Mouse (Mus musculus) adrenal gland, postnatal 4 days (tissue): Measurements from ENCODE around the gene Mrpl4. TPM values are rescaled to one million over a fixed set of nuclear protein-coding genes. Genes with fewer than 3 reads are reported as not detected.
"Not testable (repeated sequence)": the region's sequence is repeated elsewhere in the genome, so short reads cannot be mapped to it uniquely, and the experiment has no call there.

ENCODE experiments used
- DNase-seq, 2 experiments: peaks; one replicate each; pipeline ENCODE4 v3.0.0; 2021 to 2022; ENCODE audit warnings: low spot score in 2 of 2, mixed read lengths in 2 of 2
- microRNA-seq: library from miRNA; unstranded; fragments of <30 nt; microRNA quantifications from one replicate; pipeline ENCODE4 v1.2.0, GENCODE M21; 2021
- total RNA-seq, 2 experiments: library from RNA; stranded (reverse); gene quantifications; 2 replicates each; pipeline ENCODE4 v1.2.3; 2021

Mrpl4 gene
- total RNA-seq, 2 experiments from 2014 or later = 96.9 to 97.0 TPM

DNA sequence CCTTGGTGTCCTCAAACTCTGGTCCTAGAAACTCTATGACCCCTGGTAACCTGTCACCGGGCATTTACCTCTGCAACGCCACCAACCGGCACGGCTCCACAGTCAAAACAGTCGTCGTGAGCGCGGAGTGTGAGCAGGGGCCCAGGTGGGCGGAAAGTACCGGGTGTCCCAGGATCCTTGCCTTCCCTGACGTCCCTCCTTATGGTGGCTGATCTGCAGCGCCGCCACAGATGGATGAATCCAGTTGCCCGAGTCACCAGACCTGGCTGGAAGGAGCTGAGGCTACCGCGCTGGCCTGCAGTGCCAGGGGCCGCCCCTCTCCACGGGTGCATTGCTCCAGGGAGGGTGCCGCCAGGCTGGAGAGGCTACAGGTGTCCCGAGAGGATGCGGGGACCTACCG is 34.1 kb downstream of the Mrpl4 start:
- DNase-seq = no peak

DNA sequence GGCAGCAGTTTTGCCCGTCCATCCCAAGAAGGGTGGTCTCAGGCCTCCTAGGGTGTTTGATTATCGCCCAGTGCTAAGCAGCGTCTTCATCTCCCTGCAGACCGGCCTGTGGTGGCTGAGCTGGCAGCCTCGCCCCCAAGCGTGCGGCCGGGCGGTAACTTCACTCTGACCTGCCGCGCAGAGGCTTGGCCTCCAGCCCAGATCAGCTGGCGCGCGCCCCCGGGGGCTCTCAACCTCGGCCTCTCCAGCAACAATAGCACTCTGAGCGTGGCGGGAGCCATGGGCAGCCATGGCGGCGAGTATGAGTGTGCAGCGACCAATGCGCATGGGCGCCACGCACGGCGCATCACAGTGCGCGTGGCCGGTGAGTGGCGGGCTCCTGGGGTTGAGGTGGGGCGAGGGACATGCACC is 34.9 kb downstream of the Mrpl4 start:
- no peak for DNase-seq

DNA sequence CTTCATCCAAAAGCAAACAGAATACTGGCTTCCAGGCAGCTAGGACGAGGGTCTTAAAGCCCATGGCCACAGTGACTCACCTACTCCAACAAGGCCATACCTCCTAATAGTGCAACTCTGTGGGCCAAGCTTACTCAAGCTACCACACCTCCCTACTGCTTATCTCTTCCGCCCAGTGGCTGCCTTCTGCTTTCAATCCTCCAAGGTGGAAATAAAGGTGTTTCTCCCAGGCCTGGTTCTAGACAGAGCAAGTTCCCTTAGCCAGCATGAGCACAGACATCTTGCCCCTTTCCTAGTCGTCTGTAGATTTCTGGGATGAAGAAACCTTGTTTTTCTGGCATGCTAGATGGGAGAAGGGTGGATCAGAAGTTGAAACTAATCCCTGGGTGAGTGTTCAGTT is 37.2 kb downstream of the Mrpl4 start:
- DNase-seq = no peak

DNA sequence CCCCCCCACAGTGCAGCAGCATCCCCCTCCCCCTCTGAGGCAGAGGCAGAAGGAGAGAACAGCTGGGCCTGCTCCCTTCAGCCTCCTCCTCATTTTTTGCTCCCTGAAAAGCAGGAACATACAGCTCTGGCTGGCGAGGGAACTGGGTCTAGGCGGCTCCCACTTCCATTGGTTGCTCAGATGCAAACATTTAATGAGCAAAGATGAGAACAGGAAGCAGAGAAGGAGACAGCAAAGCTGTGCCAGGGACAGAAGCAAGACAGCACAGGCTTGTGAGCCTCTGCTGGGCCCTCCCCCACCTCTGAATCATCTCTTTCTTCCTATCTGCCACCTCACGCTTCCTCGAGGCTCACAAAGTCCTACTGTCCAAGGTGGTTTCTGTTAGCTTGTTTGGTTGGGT is 38.8 kb downstream of the Mrpl4 start:
- DNase-seq = no peak

DNA sequence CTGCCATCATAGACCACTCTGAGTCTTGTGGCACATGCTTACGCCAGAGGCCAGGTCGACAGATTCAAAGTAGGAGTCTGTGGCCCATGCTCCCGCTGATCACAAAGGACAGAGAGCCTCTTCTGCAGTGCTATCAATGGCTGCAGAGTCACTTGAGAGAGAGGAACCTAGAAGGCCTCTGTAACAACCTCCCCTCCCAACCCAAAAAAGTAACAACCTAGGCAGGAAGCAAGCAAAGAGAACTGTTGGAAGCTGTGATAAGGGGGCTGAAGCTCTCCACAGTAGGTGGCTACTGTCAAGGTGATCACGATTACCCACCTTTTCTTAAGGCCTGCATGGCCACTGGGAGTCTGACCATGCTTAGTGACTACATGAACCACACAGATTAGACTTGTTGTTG is 41.0 kb downstream of the Mrpl4 start:
- no peak for DNase-seq

DNA sequence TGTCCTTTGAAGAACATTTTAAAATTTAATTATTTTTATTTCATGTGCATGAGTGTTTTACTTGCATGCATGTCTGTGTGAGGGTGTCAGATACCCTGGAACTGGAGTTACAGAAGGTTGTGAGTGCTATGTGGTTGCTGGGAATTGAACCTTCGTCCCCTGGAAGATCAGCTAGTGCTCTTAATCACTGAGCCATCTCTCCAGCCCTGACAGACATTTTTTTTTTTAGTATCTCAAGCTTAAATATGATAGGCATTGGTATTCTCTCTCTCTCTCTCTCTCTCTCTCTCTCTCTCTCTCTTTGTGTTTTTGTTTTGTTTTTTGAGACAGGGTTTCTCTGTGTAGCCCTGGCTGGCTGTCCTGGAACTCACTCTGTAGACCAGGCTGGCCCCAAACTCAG is 42.2 kb downstream of the Mrpl4 start:
- DNase-seq = not testable (repeated sequence)

DNA sequence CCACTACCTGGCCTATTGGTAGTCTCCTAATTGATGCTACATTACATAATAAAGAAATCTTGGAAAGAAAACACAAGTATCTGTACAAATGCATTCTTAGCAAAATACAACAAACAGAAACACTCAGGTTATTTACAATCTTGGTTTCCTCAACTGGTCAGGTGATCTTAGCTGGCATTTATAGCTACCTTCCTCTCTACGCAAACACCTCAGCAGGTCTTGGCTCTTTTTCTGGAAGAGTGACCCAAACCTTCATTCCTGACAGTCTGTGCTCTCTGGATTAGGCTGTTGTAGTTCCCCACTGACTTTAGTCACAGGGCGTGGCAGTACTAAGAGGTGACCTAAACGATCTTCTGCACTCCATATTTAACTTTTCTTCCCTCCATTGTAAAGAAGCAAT is 42.7 kb downstream of the Mrpl4 start:
- no peak for DNase-seq

DNA sequence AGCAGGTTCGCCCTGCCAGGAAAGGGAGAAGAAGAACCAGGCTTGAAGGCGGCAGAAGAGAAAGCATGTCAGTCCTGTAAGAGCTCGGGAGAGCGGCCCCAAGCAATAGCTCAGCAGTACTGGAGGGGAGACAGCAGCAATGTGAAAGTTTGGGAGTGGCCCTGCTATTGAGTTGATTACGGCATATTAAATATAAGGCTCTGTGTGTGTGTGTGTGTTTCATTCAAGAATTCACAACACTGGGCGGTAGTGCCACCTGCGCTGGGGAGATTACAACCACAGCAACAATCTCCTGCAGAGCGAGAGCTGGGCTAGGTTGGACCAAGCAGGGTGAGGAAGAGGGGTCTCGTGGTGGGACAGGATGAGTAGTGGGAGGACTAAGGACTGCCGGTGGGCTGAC is 49.0 kb downstream of the Mrpl4 start:
- DNase-seq = no peak

Small RNAs within 50 kb of the gene (microRNA-seq; reads per million reads assigned to microRNA genes)
- gene Mir1900 = not detected

Other genes with a start within 250 kb of the Mrpl4 start
- 100 to 1,000 TPM; 233 TPM for gene Col5a3, start 187.7 kb upstream of the Mrpl4 start, total RNA-seq
- not detected for gene Rdh8, start 184.2 kb upstream of the Mrpl4 start, total RNA-seq
- 10 to 100 TPM; 34.4 to 43.7 TPM for gene A230050P20Rik, start 134.1 kb upstream of the Mrpl4 start, total RNA-seq
- 1 to 10 TPM; 2.7 to 3.2 TPM for gene Angptl6, start 123.0 kb upstream of the Mrpl4 start, total RNA-seq
- 10 to 100 TPM; 47.4 to 53.4 TPM for gene Ppan, start 114.6 kb upstream of the Mrpl4 start, total RNA-seq
- gene Eif3g, start 104.1 kb upstream of the Mrpl4 start, total RNA-seq = 100 to 1,000 TPM; 177 TPM
- 10 to 100 TPM; 71.8 to 89.6 TPM for gene Dnmt1, start 42.9 kb upstream of the Mrpl4 start, total RNA-seq
- 10 to 100 TPM; 12.2 to 17.0 TPM for gene S1pr2, start 26.0 kb upstream of the Mrpl4 start, total RNA-seq
- 10 to 100 TPM in 1 of 2 experiments, 1 to 10 TPM in 1; 10.0 to 11.7 TPM for gene Icam1, start 13.2 kb downstream of the Mrpl4 start, total RNA-seq
- 1 to 10 TPM; 3.8 to 4.5 TPM for gene Icam4, start 26.6 kb downstream of the Mrpl4 start, total RNA-seq
- 1 to 10 TPM in 1 of 2 experiments, under 1 TPM in 1; 0.81 to 1.3 TPM for gene Icam5, start 29.3 kb downstream of the Mrpl4 start, total RNA-seq
- gene Zglp1, start 64.4 kb downstream of the Mrpl4 start, total RNA-seq = not detected
- under 1 TPM in 1 of 2 experiments, not detected in 1; 0.64 TPM for gene Gm49373, start 70.4 kb downstream of the Mrpl4 start, total RNA-seq
- 10 to 100 TPM; 32.9 to 37.7 TPM for gene Fdx1l, start 70.9 kb downstream of the Mrpl4 start, total RNA-seq
- gene Gm38431, start 89.3 kb downstream of the Mrpl4 start, total RNA-seq = 1 to 10 TPM; 3.1 to 3.9 TPM
- gene Raver1, start 89.3 kb downstream of the Mrpl4 start, total RNA-seq = 10 to 100 TPM; 67.0 to 68.4 TPM
- gene Tyk2, start 128.5 kb downstream of the Mrpl4 start, total RNA-seq = 10 to 100 TPM; 18.9 to 19.2 TPM
- gene Cdc37, start 147.2 kb downstream of the Mrpl4 start, total RNA-seq = 100 to 1,000 TPM; 174 to 190 TPM
- 10 to 100 TPM in 1 of 2 experiments, 1 to 10 TPM in 1; 9.7 to 10.6 TPM for gene Pde4a, start 163.0 kb downstream of the Mrpl4 start, total RNA-seq
- 10 to 100 TPM; 46.6 to 50.8 TPM for gene Keap1, start 236.6 kb downstream of the Mrpl4 start, total RNA-seq
- gene S1pr5, start 245.7 kb downstream of the Mrpl4 start, total RNA-seq = under 1 TPM; 0.20 to 0.28 TPM